Mouse (Mus musculus) forebrain, embryonic 15.5 days (tissue): ENCODE results near the gene Wdr83. TPM values are rescaled to one million over a fixed set of nuclear protein-coding genes. Genes with fewer than 3 reads are reported as not detected.
A peak's percentile ranks its signal among the peaks of the same experiment; 100 is the strongest.

Experiments used
- ATAC-seq: fragments of 200-750 bp; cut with Nextera tagmentation; replicated peaks from 2 replicates; pipeline ENCODE4 v1.8.0; 2017; ENCODE audit warnings: mild to moderate bottlenecking, moderate TSS enrichment, moderate library complexity
- H3K27ac ChIP-seq: fragments of 300-500 bp; sonication (generic); replicated peaks from 2 replicates; pipeline ENCODE4 v1.5.1; 2015; ENCODE audit warnings: mild to moderate bottlenecking, inconsistent platforms
- H3K27me3 ChIP-seq: fragments of 300-500 bp; sonication (generic); 2 replicates; pipeline ENCODE4 v1.6.1; 2015; ENCODE audit warnings: inconsistent platforms
- H3K36me3 ChIP-seq: fragments of 300-500 bp; sonication (generic); 2 replicates; pipeline ENCODE4 v1.6.1; 2015; ENCODE audit warnings: mild to moderate bottlenecking, inconsistent platforms
- H3K4me1 ChIP-seq: fragments of 300-500 bp; sonication (generic); 2 replicates; pipeline ENCODE4 v1.6.1; 2015; ENCODE audit warnings: inconsistent platforms
- H3K4me2 ChIP-seq: fragments of 300-500 bp; sonication (generic); replicated peaks from 2 replicates; pipeline ENCODE4 v1.6.1; 2015; ENCODE audit warnings: mild to moderate bottlenecking, inconsistent platforms
- H3K4me3 ChIP-seq: fragments of 300-500 bp; sonication (generic); 2 replicates; pipeline ENCODE4 v1.5.1; 2015; ENCODE audit warnings: mild to moderate bottlenecking, inconsistent platforms
- H3K9ac ChIP-seq: fragments of 300-500 bp; sonication (generic); replicated peaks from 2 replicates; pipeline ENCODE4 v1.6.1; 2015; ENCODE audit warnings: mild to moderate bottlenecking, inconsistent platforms
- H3K9me3 ChIP-seq: fragments of 300-500 bp; sonication (generic); 2 replicates; pipeline ENCODE4 v1.6.1; 2016; ENCODE audit warnings: inconsistent platforms
- WGBS: fragments of 180-500 bp; shearing (Covaris S2); methylation state at CpG from one replicate; pipeline ENCODE4 v1.1.7; 2015; ENCODE audit warnings: mixed read lengths; 5-methylcytosine and 5-hydroxymethylcytosine counted together
- polyA plus RNA-seq: library from polyadenylated mRNA; unstranded; fragments of >200 nt; fragmentation: Nextera tagmentation; extraction: Ambion mirVana; gene quantifications from 2 replicates; pipeline ENCODE4 v1.2.1, GENCODE M21; 2015

Gene Wdr83
- polyA plus RNA-seq, 1 experiment from 2014 or later: 62.3 TPM

- H3K27me3 ChIP-seq: no peaks in the 10 kb centered on the region
- H3K4me2 ChIP-seq: no peak overlapping the region
- ATAC-seq: no peak
- no peak overlapping the region for H3K9ac ChIP-seq
- no peak overlapping the region for H3K27ac ChIP-seq
- H3K9me3 ChIP-seq: no peaks in the 10 kb centered on the region
- WGBS: 93% methylated on average over 10 of the region's 10 CpGs
- H3K4me1 ChIP-seq: peaks cover 25% of the 10 kb centered on the region
- no peak overlapping the region for H3K4me3 ChIP-seq
- peaks cover 42% of the 10 kb centered on the region for H3K36me3 ChIP-seq
Measured at GRCm38 (mm10) chr8:85074617-85075016, 6.5 kb downstream of the Wdr83 start.

- H3K4me1 ChIP-seq: peaks cover 21% of the 10 kb centered on the region
- no peak overlapping the region for H3K27ac ChIP-seq
- ATAC-seq: no peak
- H3K36me3 ChIP-seq: peaks cover 42% of the 10 kb centered on the region
- H3K9me3 ChIP-seq: no peaks in the 10 kb centered on the region
- H3K9ac ChIP-seq: no peak overlapping the region
- H3K27me3 ChIP-seq: no peaks in the 10 kb centered on the region
- 92% methylated on average over 10 of the region's 10 CpGs for WGBS
- no peak overlapping the region for H3K4me3 ChIP-seq
- H3K4me2 ChIP-seq: no peak overlapping the region
Measured at GRCm38 (mm10) chr8:85074167-85074566, 6.9 kb downstream of the Wdr83 start.

- ATAC-seq: no peak
- peaks cover 21% of the 10 kb centered on the region for H3K4me1 ChIP-seq
- no peaks in the 10 kb centered on the region for H3K27me3 ChIP-seq
- no peaks in the 10 kb centered on the region for H3K9me3 ChIP-seq
- no peak overlapping the region for H3K4me2 ChIP-seq
- H3K27ac ChIP-seq: no peak overlapping the region
- H3K9ac ChIP-seq: no peak overlapping the region
- WGBS: 94% methylated on average over 15 of the region's 15 CpGs
- H3K4me3 ChIP-seq: no peak overlapping the region
- H3K36me3 ChIP-seq: peaks cover 43% of the 10 kb centered on the region
Measured at GRCm38 (mm10) chr8:85073041-85073612, 8.0 kb downstream of the Wdr83 start.

- H3K4me3 ChIP-seq: peak overlapping the region; percentile 81
- peaks cover 43% of the 10 kb centered on the region for H3K36me3 ChIP-seq
- no peaks in the 10 kb centered on the region for H3K27me3 ChIP-seq
- H3K9me3 ChIP-seq: no peaks in the 10 kb centered on the region
- H3K4me1 ChIP-seq: peaks cover 21% of the 10 kb centered on the region
- ATAC-seq: peak; percentile 5; the same call in 1 of the 2 replicates
- peak overlapping the region; percentile 57 for H3K4me2 ChIP-seq
- peak overlapping the region; percentile 96 for H3K27ac ChIP-seq
- 44% methylated on average over 9 of the region's 9 CpGs for WGBS
- peak overlapping the region; percentile 71 for H3K9ac ChIP-seq
Measured at GRCm38 (mm10) chr8:85072364-85072929, 8.7 kb downstream of the Wdr83 start.

- peak within 1 kb of the TSS; percentile 57 for H3K4me2 ChIP-seq
- H3K36me3 ChIP-seq: peaks cover 44% of the 10 kb centered on the region
- ATAC-seq: peak; percentile 93
- H3K27ac ChIP-seq: peak within 1 kb of the TSS; percentile 96
- no peaks in the 10 kb centered on the region for H3K27me3 ChIP-seq
- WGBS: under 1% methylated on average over 68 of the region's 68 CpGs
- H3K4me3 ChIP-seq: peak within 1 kb of the TSS; percentile 81
- peak within 1 kb of the TSS; percentile 71 for H3K9ac ChIP-seq
- H3K4me1 ChIP-seq: peaks cover 21% of the 10 kb centered on the region
- H3K9me3 ChIP-seq: no peaks in the 10 kb centered on the region
Measured at GRCm38 (mm10) chr8:85071514-85072281, 9.4 kb downstream of the Wdr83 start, which contains the start of gene Dhps. Dhps (plus strand) TSS chr8:85071757.

- Histone ChIP-seq H3K27me3 (no peaks in the 10 kb centered on the region), H3K4me2 (peak overlapping the region; percentile 57), H3K36me3 (peaks cover 42% of the 10 kb centered on the region), H3K4me3 (peak overlapping the region; percentile 81), H3K9ac (peak overlapping the region; percentile 71; the same call in 1 of the 2 replicates), H3K4me1 (peaks cover 21% of the 10 kb centered on the region), H3K27ac (peak overlapping the region; percentile 96), H3K9me3 (no peaks in the 10 kb centered on the region)
- 82% methylated on average over 5 of the region's 5 CpGs for WGBS
- no peak for ATAC-seq
Measured at GRCm38 (mm10) chr8:85071041-85071440, 10.1 kb downstream of the Wdr83 start.

- Histone ChIP-seq H3K27me3 (no peaks in the 10 kb centered on the region), H3K9ac (no peak within 1 kb of the TSS), H3K36me3 (peaks cover 24% of the 10 kb centered on the region; the same call in 1 of the 2 replicates), H3K9me3 (no peaks in the 10 kb centered on the region), H3K4me2 (no peak within 1 kb of the TSS), H3K4me3 (no peak within 1 kb of the TSS), H3K27ac (no peak within 1 kb of the TSS), H3K4me1 (peaks cover 18% of the 10 kb centered on the region)
- ATAC-seq: no peak
Measured at GRCm38 (mm10) chr8:85067982-85068381, 13.1 kb downstream of the Wdr83 start, which contains the start of gene Gm5741. Gm5741 (minus strand) TSS chr8:85067982.

GRCm38 (mm10) chr8:85067155-85067554 lies 14.0 kb downstream of the Wdr83 start:
- no peak for ATAC-seq
- no peaks in the 10 kb centered on the region for H3K9me3 ChIP-seq
- 92% methylated on average over 2 of the region's 2 CpGs for WGBS

GRCm38 (mm10) chr8:85065213-85065612 lies 15.9 kb downstream of the Wdr83 start:
- Histone ChIP-seq H3K36me3 (peaks cover 28% of the 10 kb centered on the region; the same call in 1 of the 2 replicates), H3K4me3 (no peak overlapping the region), H3K9ac (no peak overlapping the region), H3K27ac (no peak overlapping the region), H3K4me1 (peaks cover 21% of the 10 kb centered on the region), H3K4me2 (no peak overlapping the region), H3K9me3 (no peaks in the 10 kb centered on the region), H3K27me3 (no peaks in the 10 kb centered on the region)
- no peak for ATAC-seq
- WGBS: 45% methylated on average over 2 of the region's 2 CpGs

More at GRCm38 (mm10) chr8:85067155-85067554, 14.0 kb downstream of the Wdr83 start:
- H3K4me3 ChIP-seq: no peak overlapping the region
- peaks cover 28% of the 10 kb centered on the region; the same call in 1 of the 2 replicates for H3K36me3 ChIP-seq
- no peaks in the 10 kb centered on the region for H3K27me3 ChIP-seq
- H3K4me2 ChIP-seq: no peak overlapping the region
- no peak overlapping the region for H3K9ac ChIP-seq
- no peak overlapping the region for H3K27ac ChIP-seq
- peaks cover 14% of the 10 kb centered on the region for H3K4me1 ChIP-seq

- 96% methylated on average over 4 of the region's 4 CpGs for WGBS
Measured at GRCm38 (mm10) chr8:85062603-85063002, 18.5 kb downstream of the Wdr83 start.

GRCm38 (mm10) chr8:85059879-85060616 lies 21.1 kb downstream of the Wdr83 start, which contains the start of gene Fbxw9:
Fbxw9 (plus strand) TSS chr8:85060055.
- peak within 1 kb of the TSS; percentile 55 for H3K27ac ChIP-seq
- WGBS: under 1% methylated on average over 52 of the region's 53 CpGs
- H3K4me3 ChIP-seq: peak within 1 kb of the TSS; percentile 88
- H3K9me3 ChIP-seq: no peaks in the 10 kb centered on the region
- peak within 1 kb of the TSS; percentile 70 for H3K9ac ChIP-seq
- peak; percentile 94 for ATAC-seq
- H3K4me1 ChIP-seq: peaks cover 21% of the 10 kb centered on the region
- peak within 1 kb of the TSS; percentile 76 for H3K4me2 ChIP-seq
- peaks cover 24% of the 10 kb centered on the region for H3K36me3 ChIP-seq
- no peaks in the 10 kb centered on the region for H3K27me3 ChIP-seq

More at GRCm38 (mm10) chr8:85062603-85063002, 18.5 kb downstream of the Wdr83 start:
- Histone ChIP-seq H3K27me3 (no peaks in the 10 kb centered on the region), H3K4me2 (no peak overlapping the region), H3K27ac (no peak overlapping the region), H3K4me3 (no peak overlapping the region), H3K9me3 (no peaks in the 10 kb centered on the region), H3K36me3 (peaks cover 19% of the 10 kb centered on the region; the same call in 1 of the 2 replicates), H3K4me1 (peaks cover 21% of the 10 kb centered on the region), H3K9ac (no peak overlapping the region)
- no peak for ATAC-seq
